Mouse (Mus musculus) bone marrow, adult 2 months (tissue): ENCODE measurements around the gene Flt1.

Experiments
- CTCF ChIP-seq: fragments of 200-500 bp; IDR thresholded peaks from 2 replicates; pipeline ENCODE4 v1.5.1; 2011; ENCODE audit warnings: low read length, control low read depth; ENCODE audit not compliant: control insufficient read depth, insufficient read depth
- POLR2A ChIP-seq: fragments of 200-500 bp; IDR thresholded peaks from 2 replicates; pipeline ENCODE4 v1.6.1; 2011; ENCODE audit warnings: low read depth, mild to moderate bottlenecking, control low read depth, low read length, borderline replicate concordance; ENCODE audit not compliant: control insufficient read depth

DNA sequence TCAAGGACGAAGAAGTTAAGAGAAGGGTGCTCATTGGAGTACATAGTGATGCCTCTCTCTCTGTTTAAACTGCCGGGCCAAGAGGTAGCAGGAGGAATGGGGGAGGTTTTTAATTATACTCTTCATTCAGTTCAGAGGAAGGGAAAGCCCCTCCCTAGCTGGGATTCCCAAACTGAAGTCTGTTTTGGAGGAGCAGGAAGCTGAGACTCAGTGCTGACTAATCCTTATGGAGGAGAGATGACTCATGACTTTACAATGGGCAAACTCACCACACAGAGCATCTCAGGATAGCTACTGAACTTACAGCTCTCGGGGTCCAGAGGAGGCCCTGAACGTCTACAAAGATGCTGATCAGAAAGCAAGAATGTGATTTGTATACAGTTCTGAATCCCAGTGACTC lies 18.3 kb downstream of the Flt1 start:
- TF ChIP-seq CTCF, result no peak
- TF ChIP-seq POLR2A, result no peak
